ENCODE assay signal across 8 mouse cellular contexts in the genomic region with DNA sequence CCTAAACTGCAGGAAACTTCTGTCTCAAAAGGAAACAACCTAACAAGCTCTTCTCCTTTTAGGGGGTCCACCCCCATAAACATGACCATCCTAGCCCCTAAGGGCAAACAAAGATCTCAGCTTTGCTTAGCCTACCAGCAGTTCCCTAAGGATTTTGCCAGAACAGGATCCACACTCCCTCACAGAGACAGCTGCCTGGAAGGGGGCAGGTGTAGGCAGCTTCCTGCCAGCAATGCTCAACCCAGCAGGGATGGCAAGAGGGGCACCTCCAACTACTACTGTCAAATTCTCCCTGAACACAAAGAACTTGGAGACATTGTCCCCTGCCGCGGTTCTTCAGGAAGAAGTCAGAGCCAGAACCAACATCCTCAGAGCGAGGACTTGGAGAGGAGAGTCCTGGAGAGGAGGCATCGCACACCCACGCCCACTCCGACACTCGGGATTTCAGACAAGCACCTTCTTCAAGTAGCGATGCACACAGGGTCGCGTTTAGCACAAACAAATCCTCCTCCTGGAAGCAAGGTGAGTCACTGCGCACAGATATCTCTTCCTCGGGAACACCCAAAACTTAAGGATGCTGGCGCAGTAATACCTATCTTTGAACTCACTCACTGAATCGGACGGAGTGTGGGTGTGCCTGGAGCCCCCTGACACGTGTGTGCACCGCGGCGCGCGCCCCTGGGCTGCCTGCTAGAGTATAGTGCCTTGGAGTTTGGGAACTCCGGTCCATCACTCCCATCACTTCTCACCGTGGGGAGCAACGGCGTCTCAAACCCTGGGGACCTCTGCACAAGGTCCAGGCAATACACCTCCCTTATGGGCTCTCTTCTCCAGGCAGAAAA. TPM values are rescaled to one million over a fixed set of nuclear protein-coding genes. Genes with fewer than 3 reads are reported as not detected.
DNase-seq lines count a peak whose midpoint lies in the region; ATAC-seq lines count a peak whose summit lies in the region.

No protein-coding gene starts in this region.

- 0% methylated on average over 25 of the region's 25 CpGs for WGBS in embryonic facial prominence, embryonic 14.5 days
- 2% methylated on average over 25 of the region's 25 CpGs for WGBS in intestine, embryonic 16.5 days
- WGBS in neural tube, embryonic 11.5 days: 1% methylated on average over 25 of the region's 25 CpGs

- peak overlapping the region; percentile 63 for H3K9ac ChIP-seq in embryonic facial prominence, embryonic 14.5 days (ENCODE audit: low read depth, low read length)
- peak overlapping the region; percentile 75 for H3K9ac ChIP-seq in intestine, embryonic 16.5 days (ENCODE audit: low read depth, low read length)
- peak overlapping the region; percentile 60 for H3K9ac ChIP-seq in neural tube, embryonic 11.5 days (ENCODE audit: low read length)

- peak; percentile 17; the same call in 1 of the 2 replicates for ATAC-seq in embryonic facial prominence, embryonic 14.5 days (ENCODE audit: low read depth)
- peak; percentile 30; the same call in 1 of the 2 replicates for ATAC-seq in intestine, embryonic 16.5 days
- no peak for ATAC-seq in neural tube, embryonic 11.5 days (ENCODE audit: insufficient read depth, low FRiP score, low TSS enrichment)

- no peak overlapping the region; the same call in 1 of the 2 replicates for H3K27ac ChIP-seq in embryonic facial prominence, embryonic 14.5 days (replicated peaks; ENCODE audit: low read depth, low read length)
- peak overlapping the region; percentile 50; the same call in 1 of the 2 replicates for H3K27ac ChIP-seq in intestine, embryonic 16.5 days (ENCODE audit: low read length)
- H3K27ac ChIP-seq in neural tube, embryonic 11.5 days (ENCODE audit: low read depth, low read length): no peak overlapping the region

- peak overlapping the region; percentile 99 for H3K4me2 ChIP-seq in embryonic facial prominence, embryonic 14.5 days (ENCODE audit: low read depth, low read length)
- H3K4me2 ChIP-seq in intestine, embryonic 16.5 days (ENCODE audit: low read depth, low read length): peak overlapping the region; percentile 97
- peak overlapping the region; percentile 100 for H3K4me2 ChIP-seq in neural tube, embryonic 11.5 days (ENCODE audit: low read depth)

- H3K27me3 ChIP-seq in embryonic facial prominence, embryonic 14.5 days (replicated peaks; ENCODE audit: control insufficient read depth, insufficient read depth, low read length): peaks cover 12% of the 10 kb centered on the region
- H3K27me3 ChIP-seq in intestine, embryonic 16.5 days (replicated peaks; ENCODE audit: control insufficient read depth, insufficient read depth, low read length): peaks cover 13% of the 10 kb centered on the region; the same call in 1 of the 2 replicates
- peaks cover 34% of the 10 kb centered on the region for H3K27me3 ChIP-seq in neural tube, embryonic 11.5 days (ENCODE audit: control insufficient read depth, insufficient read depth, low read length)

- no peaks in the 10 kb centered on the region for H3K9me3 ChIP-seq in embryonic facial prominence, embryonic 14.5 days (ENCODE audit: control insufficient read depth, low read length)
- H3K9me3 ChIP-seq in intestine, embryonic 16.5 days (ENCODE audit: control insufficient read depth, low read length): peaks cover 5% of the 10 kb centered on the region; the same call in 1 of the 2 replicates
- H3K9me3 ChIP-seq in neural tube, embryonic 11.5 days (ENCODE audit: control insufficient read depth, low read length): 0 out of 2 replicates have a peak, but pooled peaks cover 3% of the 10 kb centered on the region

- peak; percentile 50 for DNase-seq in cerebellum, adult 11-12 months
- no peak for DNase-seq in cerebellum, postnatal 4 days (ENCODE audit: low spot score in 2 of 2)
- peak; percentile 51 for DNase-seq in 3T3-L1 (ENCODE audit: low read depth, low spot score)
- no peak for DNase-seq in embryonic facial prominence, embryonic 14.5 days (ENCODE audit: low spot score)
- peak; percentile 40 for DNase-seq in neural tube, embryonic 11.5 days (ENCODE audit: low spot score)
- no peak for DNase-seq in adipocyte (ENCODE audit: low spot score)
- no peak for DNase-seq in T-cell, adult 2 months (ENCODE audit: low spot score)

- no peaks in the 10 kb centered on the region for H3K36me3 ChIP-seq in embryonic facial prominence, embryonic 14.5 days (ENCODE audit: control insufficient read depth, insufficient read depth, low read length)
- H3K36me3 ChIP-seq in intestine, embryonic 16.5 days (ENCODE audit: control insufficient read depth, insufficient read depth, low read length): no peaks in the 10 kb centered on the region
- H3K36me3 ChIP-seq in neural tube, embryonic 11.5 days (ENCODE audit: control insufficient read depth, insufficient read depth, low read length): no peaks in the 10 kb centered on the region

- peak overlapping the region; percentile 54 for H3K4me3 ChIP-seq in embryonic facial prominence, embryonic 14.5 days (ENCODE audit: low read depth, low read length)
- H3K4me3 ChIP-seq in intestine, embryonic 16.5 days (ENCODE audit: low read length): peak overlapping the region; percentile 73
- peak overlapping the region; percentile 68 for H3K4me3 ChIP-seq in neural tube, embryonic 11.5 days (ENCODE audit: low read depth, low read length)

- peaks cover 24% of the 10 kb centered on the region for H3K4me1 ChIP-seq in embryonic facial prominence, embryonic 14.5 days (ENCODE audit: control insufficient read depth, insufficient read depth, low read length)
- peaks cover 20% of the 10 kb centered on the region for H3K4me1 ChIP-seq in intestine, embryonic 16.5 days (ENCODE audit: control insufficient read depth, insufficient read depth, low read length)
- H3K4me1 ChIP-seq in neural tube, embryonic 11.5 days (ENCODE audit: control insufficient read depth, insufficient read depth, low read length): peaks cover 7% of the 10 kb centered on the region; the same call in 1 of the 2 replicates

RNA-seq across cellular contexts. Expression of a gene that starts 1.1 kb away (rescaled TPM):
- polyA plus RNA-seq in embryonic facial prominence, embryonic 14.5 days (2014; fragmentation: Nextera tagmentation; extraction: Ambion mirVana): 6.3 and 8.9 TPM in 2 replicates
- polyA plus RNA-seq in intestine, embryonic 16.5 days (2015; fragmentation: Nextera tagmentation; extraction: Ambion mirVana): 2.1 and 2.3 TPM in 2 replicates
- polyA plus RNA-seq in neural tube, embryonic 11.5 days (2014; fragmentation: Nextera tagmentation; extraction: Ambion mirVana): 1.9 TPM in 2 replicates

RNA-seq across cellular contexts. Expression of a gene that starts 56.1 kb away (rescaled TPM):
- polyA plus RNA-seq in embryonic facial prominence, embryonic 14.5 days (2014; fragmentation: Nextera tagmentation; extraction: Ambion mirVana): 20.7 and 21.9 TPM in 2 replicates
- polyA plus RNA-seq in intestine, embryonic 16.5 days (2015; fragmentation: Nextera tagmentation; extraction: Ambion mirVana): 10.1 and 11.3 TPM in 2 replicates
- 17.4 and 18.6 TPM in 2 replicates for polyA plus RNA-seq in neural tube, embryonic 11.5 days (2014; fragmentation: Nextera tagmentation; extraction: Ambion mirVana)

Comparison
In these comparisons a context has a peak if more than half of its experiments do, and no peak if none do; other contexts are left out.
1. DNase-seq: peak in cerebellum, adult 11-12 months (single experiment), 3T3-L1 (single experiment) and neural tube, embryonic 11.5 days (single experiment); none in cerebellum, postnatal 4 days (0 of 2), embryonic facial prominence, embryonic 14.5 days (single experiment), adipocyte (single experiment) and T-cell, adult 2 months (single experiment).
2. Peak in every context shown above with its lines, with median percentiles within 50 percentile points of each other: H3K4me2 ChIP-seq, H3K4me3 ChIP-seq and H3K9ac ChIP-seq.